ENCODE assay signal across 7 mouse cellular contexts in the genomic region with DNA sequence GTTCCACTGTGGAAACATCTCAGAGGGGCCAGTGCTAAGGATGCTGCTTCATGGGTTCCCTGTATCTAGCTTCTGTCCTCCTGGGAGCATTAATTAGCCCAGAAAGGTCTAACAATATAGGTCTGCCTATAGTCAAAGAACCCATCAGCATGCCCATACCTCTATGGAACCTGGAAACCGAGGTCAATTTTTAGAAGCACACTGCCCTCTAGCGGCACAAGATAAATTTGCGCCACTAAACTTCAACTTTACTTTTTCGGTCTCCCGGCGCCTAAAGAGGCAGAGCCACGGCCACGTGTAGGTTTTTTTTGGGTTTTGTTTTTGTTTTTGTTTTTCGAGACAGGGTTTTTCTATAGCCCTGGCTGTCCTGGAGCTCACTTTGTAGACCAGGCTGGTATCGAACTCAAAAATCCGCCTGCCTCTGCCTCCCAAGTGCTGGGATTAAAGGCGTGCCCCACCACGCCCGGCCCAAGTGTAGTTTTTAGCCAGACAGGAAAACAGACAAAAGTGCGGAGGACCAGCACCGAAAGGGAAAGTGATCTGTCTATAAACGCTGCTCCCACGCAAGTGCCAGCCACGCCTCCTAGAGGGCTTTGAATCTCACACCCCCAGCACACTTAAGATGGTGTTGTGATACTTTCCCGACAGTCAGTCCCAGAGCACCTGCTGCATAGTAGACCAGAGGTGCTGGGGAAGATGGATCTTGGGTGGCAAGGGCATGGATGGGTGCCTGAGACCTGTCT. TPM values are rescaled to one million over a fixed set of nuclear protein-coding genes. Genes with fewer than 3 reads are reported as not detected.
DNase-seq lines count a peak whose midpoint lies in the region; ATAC-seq and TF ChIP-seq lines count a peak whose summit lies in the region.

No protein-coding gene starts in this region.

- peak overlapping the region; percentile 55; the same call in 1 of the 2 replicates for H3K4me3 ChIP-seq in forebrain, postnatal 0 days (ENCODE audit: low read depth, low read length)
- peak overlapping the region; percentile 51; the same call in 1 of the 2 replicates for H3K4me3 ChIP-seq in hindbrain, postnatal 0 days (ENCODE audit: low read length)

- H3K4me1 ChIP-seq in forebrain, postnatal 0 days (ENCODE audit: insufficient read depth): no peaks in the 10 kb centered on the region
- H3K4me1 ChIP-seq in hindbrain, postnatal 0 days (ENCODE audit: insufficient read depth, low read length): no peaks in the 10 kb centered on the region

- H3K27ac ChIP-seq in forebrain, postnatal 0 days (ENCODE audit: low read depth, low read length): no peak overlapping the region
- no peak overlapping the region for H3K27ac ChIP-seq in hindbrain, postnatal 0 days

- peak; percentile 80 for TF ChIP-seq CTCF in forebrain, postnatal 0 days (IDR thresholded peaks at IDR 0.05; ENCODE audit: low read depth)
- peak; percentile 81 for TF ChIP-seq CTCF in hindbrain, postnatal 0 days (IDR thresholded peaks at IDR 0.05; ENCODE audit: low read depth)

- H3K4me2 ChIP-seq in forebrain, postnatal 0 days (ENCODE audit: low read depth): peak overlapping the region; percentile 82
- peak overlapping the region; percentile 88 for H3K4me2 ChIP-seq in hindbrain, postnatal 0 days (ENCODE audit: low read depth, low read length)

- peaks cover 32% of the 10 kb centered on the region for H3K27me3 ChIP-seq in forebrain, postnatal 0 days (ENCODE audit: insufficient read depth, low read length)
- H3K27me3 ChIP-seq in hindbrain, postnatal 0 days (ENCODE audit: insufficient read depth, low read length): peaks cover 14% of the 10 kb centered on the region; the same call in 1 of the 2 replicates

- WGBS in forebrain, postnatal 0 days: 3% methylated on average over 20 of the region's 20 CpGs
- WGBS in hindbrain, postnatal 0 days: 3% methylated on average over 20 of the region's 20 CpGs

- no peaks in the 10 kb centered on the region for H3K9me3 ChIP-seq in forebrain, postnatal 0 days (ENCODE audit: low read length)
- no peaks in the 10 kb centered on the region for H3K9me3 ChIP-seq in hindbrain, postnatal 0 days (ENCODE audit: low read length)

- peak; percentile 59; the same call in 1 of the 2 replicates for ATAC-seq in forebrain, postnatal 0 days
- ATAC-seq in hindbrain, postnatal 0 days: peak; percentile 48
- peak; percentile 62 for ATAC-seq in megakaryocyte-erythroid progenitor cell, adult 5-6 weeks (replicated peaks; ENCODE audit: low FRiP score, low TSS enrichment, poor library complexity, severe bottlenecking)

- no peaks in the 10 kb centered on the region for H3K36me3 ChIP-seq in forebrain, postnatal 0 days (ENCODE audit: insufficient read depth)
- H3K36me3 ChIP-seq in hindbrain, postnatal 0 days (ENCODE audit: insufficient read depth, low read length): no peaks in the 10 kb centered on the region

- intact Hi-C loops in left cerebral cortex, postnatal 36 days (cut with DNase I): loop anchor here (1.0 to 5.0 kb wide), 3 partner anchors 77 to 302 kb away; no protein-coding TSS in a partner anchor

- H3K9ac ChIP-seq in forebrain, postnatal 0 days: no peak overlapping the region
- no peak overlapping the region for H3K9ac ChIP-seq in hindbrain, postnatal 0 days (replicated peaks; ENCODE audit: low read length)

- DNase-seq in R1 (ENCODE audit: low read depth, low spot score): peak; percentile 80
- peak; percentile 47 for DNase-seq in cerebellum, adult 8-10 months
- peak; percentile 85 for DNase-seq in forebrain, postnatal 0 days
- DNase-seq in hindbrain, postnatal 0 days (ENCODE audit: low spot score): peak; percentile 85
- peak; percentile 35 to 63 for DNase-seq in left cerebral cortex, postnatal 36 days (ENCODE audit: low spot score in 2 of 2)
- DNase-seq in right cerebral cortex, postnatal 4 days: peak; percentile 64

RNA-seq across cellular contexts. Expression of a gene that starts 0.9 kb away (rescaled TPM):
- 0.57 TPM in 1 of 2 replicates, not detected in the other for total RNA-seq in forebrain, postnatal 0 days (2014; rRNA removed)
- 0.43 and 0.59 TPM in 2 replicates for polyA plus RNA-seq in forebrain, postnatal 0 days (2015; fragmentation: Nextera tagmentation; extraction: Ambion mirVana)
- 0.58 and 0.83 TPM in 2 replicates for total RNA-seq in hindbrain, postnatal 0 days (2014; rRNA removed)
- 0.96 and 1.1 TPM in 2 replicates for polyA plus RNA-seq in hindbrain, postnatal 0 days (2015; fragmentation: Nextera tagmentation; extraction: Ambion mirVana)
- total RNA-seq in left cerebral cortex, postnatal 36 days (2021): under 1 TPM in 1 of 2 experiments, not detected in 1; 0.35 TPM
- total RNA-seq in megakaryocyte-erythroid progenitor cell, adult 5-6 weeks (2014; fragmentation: Nextera tagmentation): 2.4 TPM in 1 of 2 replicates, not detected in the other
- 2.2 TPM in 1 of 2 replicates, not detected in the other for total RNA-seq in megakaryocyte-erythroid progenitor cell, adult 5-6 weeks (2017)

RNA-seq across cellular contexts. Expression of a gene that starts 6.1 kb away (rescaled TPM):
- total RNA-seq in forebrain, postnatal 0 days (2014; rRNA removed): 8.5 and 72.5 TPM in 2 replicates
- polyA plus RNA-seq in forebrain, postnatal 0 days (2015; fragmentation: Nextera tagmentation; extraction: Ambion mirVana): 2.2 and 3.4 TPM in 2 replicates
- total RNA-seq in hindbrain, postnatal 0 days (2014; rRNA removed): 3.9 and 4.6 TPM in 2 replicates
- polyA plus RNA-seq in hindbrain, postnatal 0 days (2015; fragmentation: Nextera tagmentation; extraction: Ambion mirVana): 3.3 and 5.2 TPM in 2 replicates
- total RNA-seq in left cerebral cortex, postnatal 36 days (2021): 10 to 100 TPM in 1 of 2 experiments, 1 to 10 TPM in 1; 8.8 to 12.0 TPM
- 23.8 and 24.3 TPM in 2 replicates for total RNA-seq in megakaryocyte-erythroid progenitor cell, adult 5-6 weeks (2014; fragmentation: Nextera tagmentation)
- 20.0 and 22.5 TPM in 2 replicates for total RNA-seq in megakaryocyte-erythroid progenitor cell, adult 5-6 weeks (2017)
